Mouse (Mus musculus): Measurements from ENCODE around the gene Smg7.

DNA sequence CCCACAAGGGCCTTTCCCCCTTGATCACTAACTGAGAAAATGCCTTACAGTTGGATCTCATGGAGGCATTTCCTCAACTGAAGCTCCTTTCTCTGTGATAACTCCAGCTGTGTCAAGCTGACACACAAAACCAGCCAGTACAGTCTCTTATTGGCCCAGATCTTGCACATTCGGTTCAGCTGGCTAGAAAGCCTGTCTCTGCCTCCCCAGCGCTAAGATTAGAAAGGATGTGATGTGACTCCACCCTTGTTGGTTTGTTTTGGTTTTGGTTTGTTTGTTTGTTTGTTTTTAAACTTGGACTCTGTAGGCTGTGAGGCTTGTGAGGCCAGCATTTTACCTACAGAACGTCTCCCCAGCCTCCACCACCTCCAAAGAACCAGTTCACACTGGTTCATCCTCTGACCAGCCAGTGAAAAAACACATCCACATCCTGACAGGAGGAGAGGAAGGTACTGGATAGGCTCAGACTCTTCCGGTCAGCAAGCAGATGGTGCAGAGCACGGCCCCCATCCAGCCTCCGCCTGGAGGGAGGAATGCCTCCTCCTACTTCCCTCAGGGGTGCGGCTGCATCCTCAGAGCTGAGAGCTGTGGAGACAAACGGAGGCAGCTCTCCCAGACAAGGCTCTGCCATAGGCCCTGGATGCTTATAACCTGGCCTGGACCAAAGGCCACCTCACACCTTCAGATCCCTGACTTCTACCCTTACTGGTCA is 92.7 kb downstream of the Smg7 start:
- TF ChIP-seq CTCF (IDR thresholded peaks at IDR 0.05; ENCODE audit: low read depth) (no peak), EP300 (IDR thresholded peaks at IDR 0.05; ENCODE audit: low read depth) (no peak)
